Mouse (Mus musculus) kidney, embryonic 16.5 days (tissue): Measurements from ENCODE around the gene Gm10096. TPM values are rescaled to one million over a fixed set of nuclear protein-coding genes. Genes with fewer than 3 reads are reported as not detected.
"Not testable (repeated sequence)": the region's sequence is repeated elsewhere in the genome, so short reads cannot be mapped to it uniquely, and the experiment has no call there.

ENCODE experiments used
- ATAC-seq: fragments of 200-750 bp; cut with Nextera tagmentation; 2 replicates; pipeline ENCODE4 v1.8.0; 2017; ENCODE audit warnings: moderate TSS enrichment; ENCODE audit not compliant: low FRiP score, low TSS enrichment
- H3K27ac ChIP-seq: fragments of 300-500 bp; sonication (generic); 2 replicates; pipeline ENCODE4 v1.5.1; 2014; ENCODE audit warnings: low read length
- H3K27me3 ChIP-seq: fragments of 300-500 bp; sonication (generic); 2 replicates; pipeline ENCODE4 v1.6.1; 2014; ENCODE audit warnings: low read length, control low read depth, mixed read lengths; ENCODE audit not compliant: insufficient read depth
- H3K36me3 ChIP-seq: fragments of 300-500 bp; sonication (generic); 2 replicates; pipeline ENCODE4 v1.6.1; 2014; ENCODE audit warnings: low read length, control low read depth, mixed read lengths; ENCODE audit not compliant: insufficient read depth
- H3K4me1 ChIP-seq: fragments of 300-500 bp; sonication (generic); 2 replicates; pipeline ENCODE4 v1.6.1; 2014; ENCODE audit warnings: low read length, control low read depth, mixed read lengths; ENCODE audit not compliant: insufficient read depth
- H3K4me2 ChIP-seq: fragments of 300-500 bp; sonication (generic); replicated peaks from 2 replicates; pipeline ENCODE4 v1.6.1; 2014; ENCODE audit warnings: low read depth, low read length
- H3K4me3 ChIP-seq: fragments of 300-500 bp; sonication (generic); 2 replicates; pipeline ENCODE4 v1.5.1; 2014; ENCODE audit warnings: mild to moderate bottlenecking, low read length
- H3K9ac ChIP-seq: fragments of 300-500 bp; sonication (generic); replicated peaks from 2 replicates; pipeline ENCODE4 v1.6.1; 2014; ENCODE audit warnings: low read length
- H3K9me3 ChIP-seq: fragments of 300-500 bp; sonication (generic); 2 replicates; pipeline ENCODE4 v1.6.1; 2016; ENCODE audit warnings: low read length, control low read depth
- WGBS: fragments of 180-500 bp; shearing (Covaris S2); extraction: QIAGEN DNeasy Blood & Tissue Kit; methylation state at CpG from one replicate; pipeline ENCODE4 v1.1.7; 2014; 5-methylcytosine and 5-hydroxymethylcytosine counted together
- polyA plus RNA-seq: library from polyadenylated mRNA; unstranded; fragments of >200 nt; fragmentation: Nextera tagmentation; extraction: Ambion mirVana; gene quantifications from 2 replicates; pipeline ENCODE4 v1.2.1, GENCODE M21; 2015

Gm10096 gene
- not detected in 2 replicates for polyA plus RNA-seq

- ATAC-seq, H3K9me3 ChIP-seq: not testable (repeated sequence)
These were observed at the start of gene Gm10096 for GRCm38 (mm10) chrX:28954602-28955001. Gene Gm10096 (minus strand): TSS chrX:28954702.

More at GRCm38 (mm10) chrX:28954602-28955001, at the start of gene Gm10096:
- H3K4me1 ChIP-seq, H3K4me2 ChIP-seq, H3K9ac ChIP-seq, H3K27ac ChIP-seq, H3K36me3 ChIP-seq, H3K27me3 ChIP-seq, H3K4me3 ChIP-seq: not testable (repeated sequence)
- no CpG with 5 or more reads among the region's 5 CpGs for WGBS
